Mouse (Mus musculus) hindbrain, embryonic 16.5 days (tissue): ENCODE measurements around the gene Socs1. TPM values are rescaled to one million over a fixed set of nuclear protein-coding genes. Genes with fewer than 3 reads are reported as not detected.
"Not testable (repeated sequence)": the region's sequence is repeated elsewhere in the genome, so short reads cannot be mapped to it uniquely, and the experiment has no call there.

ENCODE experiments used
- ATAC-seq: fragments of 200-750 bp; cut with Nextera tagmentation; 2 replicates; pipeline ENCODE4 v1.8.0; 2017; ENCODE audit warnings: moderate TSS enrichment, moderate library complexity
- H3K27ac ChIP-seq: fragments of 300-500 bp; sonication (generic); 2 replicates; pipeline ENCODE4 v1.5.1; 2014; ENCODE audit warnings: low read depth, mild to moderate bottlenecking, control low read depth, low read length, moderate library complexity
- H3K27me3 ChIP-seq: fragments of 300-500 bp; sonication (generic); replicated peaks from 2 replicates; pipeline ENCODE4 v1.6.1; 2014; ENCODE audit warnings: low read length; ENCODE audit not compliant: control insufficient read depth, insufficient read depth
- H3K36me3 ChIP-seq: fragments of 300-500 bp; sonication (generic); 2 replicates; pipeline ENCODE4 v1.6.1; 2014; ENCODE audit warnings: mild to moderate bottlenecking, low read length, moderate library complexity, mixed read lengths; ENCODE audit not compliant: control insufficient read depth, insufficient read depth
- H3K4me1 ChIP-seq: fragments of 300-500 bp; sonication (generic); 2 replicates; pipeline ENCODE4 v1.6.1; 2014; ENCODE audit warnings: low read depth, low read length; ENCODE audit not compliant: control insufficient read depth, insufficient read depth
- H3K4me2 ChIP-seq: fragments of 300-500 bp; sonication (generic); 2 replicates; pipeline ENCODE4 v1.6.1; 2014; ENCODE audit warnings: mild to moderate bottlenecking, low read length, control low read depth, moderate library complexity
- H3K4me3 ChIP-seq: fragments of 300-500 bp; sonication (generic); 2 replicates; pipeline ENCODE4 v1.5.1; 2014; ENCODE audit warnings: mild to moderate bottlenecking, low read length, control low read depth, moderate library complexity
- H3K9ac ChIP-seq: fragments of 300-500 bp; sonication (generic); 2 replicates; pipeline ENCODE4 v1.6.1; 2014; ENCODE audit warnings: low read depth, mild to moderate bottlenecking, control low read depth, low read length, moderate library complexity
- H3K9me3 ChIP-seq: fragments of 300-500 bp; sonication (generic); 2 replicates; pipeline ENCODE4 v1.6.1; 2014; ENCODE audit warnings: mild to moderate bottlenecking, low read length, moderate library complexity; ENCODE audit not compliant: control insufficient read depth
- WGBS: fragments of 180-500 bp; shearing (Covaris S2); extraction: QIAGEN DNeasy Blood & Tissue Kit; methylation state at CpG from one replicate; pipeline ENCODE4 v1.1.7; 2014; 5-methylcytosine and 5-hydroxymethylcytosine counted together
- polyA plus RNA-seq: library from polyadenylated mRNA; unstranded; fragments of >200 nt; fragmentation: Nextera tagmentation; extraction: Ambion mirVana; gene quantifications from 2 replicates; pipeline ENCODE4 v1.2.1, GENCODE M21; 2015

Gene Socs1
- polyA plus RNA-seq, 1 experiment from 2014 or later: 4.9 TPM

DNA sequence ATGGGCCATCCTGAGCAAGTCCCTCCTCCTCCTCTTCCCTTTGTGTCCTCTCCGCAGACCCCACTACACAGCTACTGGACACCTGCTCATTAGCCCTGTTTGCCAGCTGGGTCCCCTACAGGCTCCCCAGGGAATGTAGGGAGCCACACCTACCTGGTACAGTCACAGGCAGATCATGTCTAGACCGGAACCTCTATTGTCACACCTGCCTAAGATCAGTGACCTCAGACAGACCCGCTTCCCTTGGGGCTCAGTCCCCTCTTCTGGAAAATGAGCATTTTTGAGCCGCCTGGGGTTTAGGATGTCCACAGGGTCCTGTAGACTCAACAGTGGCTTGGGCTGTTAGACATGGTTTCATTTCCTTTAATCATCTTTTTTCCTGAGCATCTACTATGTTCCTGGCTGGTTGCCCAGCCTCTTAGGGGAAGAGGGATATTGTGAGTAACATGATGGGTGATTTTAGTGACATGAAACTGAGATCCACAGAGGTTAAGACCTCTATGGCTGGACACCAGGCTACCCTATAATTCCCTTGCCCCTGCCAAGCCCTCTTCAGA is 33.3 kb upstream of the Socs1 start:
- Histone ChIP-seq H3K9me3 (no peaks in the 10 kb centered on the region; the same call in 1 of the 2 replicates), H3K9ac (no peak overlapping the region), H3K27ac (no peak overlapping the region), H3K4me3 (no peak overlapping the region), H3K4me1 (no peaks in the 10 kb centered on the region), H3K27me3 (no peaks in the 10 kb centered on the region), H3K4me2 (no peak overlapping the region), H3K36me3 (no peaks in the 10 kb centered on the region)
- ATAC-seq: no peak
- 71% methylated on average over 4 of the region's 4 CpGs for WGBS

DNA sequence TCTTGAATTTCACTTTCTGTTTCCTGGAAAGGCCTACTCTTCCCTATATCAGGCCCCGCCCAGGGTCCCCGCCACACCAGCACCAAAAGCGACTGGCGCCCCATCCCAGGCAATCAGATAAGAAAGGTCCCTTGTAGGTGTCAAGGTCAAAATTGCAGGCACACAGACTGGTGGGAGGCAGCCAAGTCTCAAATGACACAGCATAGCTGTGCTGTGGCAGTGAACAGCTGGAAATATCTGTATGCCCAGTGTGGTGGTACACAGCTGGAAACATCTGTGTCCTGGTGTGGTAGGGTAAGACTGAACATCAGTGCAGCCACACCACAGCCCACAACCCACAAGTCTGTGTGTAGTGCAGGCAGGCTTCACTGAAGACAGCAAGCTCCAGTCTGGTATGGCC is 29.5 kb upstream of the Socs1 start:
- Histone ChIP-seq H3K4me1 (no peaks in the 10 kb centered on the region), H3K27ac (no peak overlapping the region), H3K36me3 (no peaks in the 10 kb centered on the region), H3K4me3 (no peak overlapping the region), H3K27me3 (no peaks in the 10 kb centered on the region), H3K9me3 (no peaks in the 10 kb centered on the region), H3K4me2 (no peak overlapping the region), H3K9ac (no peak overlapping the region)
- whole genome bisulfite sequencing: 88% methylated on average over 4 of the region's 4 CpGs
- ATAC-seq: no peak

DNA sequence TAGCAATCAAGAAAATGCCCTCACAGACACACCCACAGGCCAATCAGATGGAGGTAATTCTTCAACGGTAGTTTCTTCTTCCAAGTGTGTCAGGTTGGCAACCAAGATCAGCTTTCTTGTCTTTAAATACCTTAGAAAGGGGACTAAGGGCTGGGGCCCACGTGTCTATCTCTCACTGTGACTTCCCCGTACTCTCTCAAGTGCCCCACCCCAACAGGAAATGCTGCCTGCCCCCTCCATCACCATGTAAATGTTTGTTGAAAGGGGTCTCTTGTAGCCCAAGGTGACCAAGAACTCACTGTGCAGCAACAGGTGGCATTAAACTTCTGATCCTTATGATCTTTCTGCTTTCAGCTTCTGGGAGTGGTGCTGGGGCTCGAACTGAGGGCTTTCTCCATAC is 28.4 kb upstream of the Socs1 start:
- Histone ChIP-seq H3K4me2 (no peak overlapping the region), H3K36me3 (no peaks in the 10 kb centered on the region), H3K27me3 (no peaks in the 10 kb centered on the region), H3K9ac (no peak overlapping the region), H3K9me3 (no peaks in the 10 kb centered on the region), H3K27ac (no peak overlapping the region), H3K4me3 (no peak overlapping the region), H3K4me1 (no peaks in the 10 kb centered on the region)
- ATAC-seq: no peak
- 75% methylated on average over 4 of the region's 4 CpGs for WGBS

DNA sequence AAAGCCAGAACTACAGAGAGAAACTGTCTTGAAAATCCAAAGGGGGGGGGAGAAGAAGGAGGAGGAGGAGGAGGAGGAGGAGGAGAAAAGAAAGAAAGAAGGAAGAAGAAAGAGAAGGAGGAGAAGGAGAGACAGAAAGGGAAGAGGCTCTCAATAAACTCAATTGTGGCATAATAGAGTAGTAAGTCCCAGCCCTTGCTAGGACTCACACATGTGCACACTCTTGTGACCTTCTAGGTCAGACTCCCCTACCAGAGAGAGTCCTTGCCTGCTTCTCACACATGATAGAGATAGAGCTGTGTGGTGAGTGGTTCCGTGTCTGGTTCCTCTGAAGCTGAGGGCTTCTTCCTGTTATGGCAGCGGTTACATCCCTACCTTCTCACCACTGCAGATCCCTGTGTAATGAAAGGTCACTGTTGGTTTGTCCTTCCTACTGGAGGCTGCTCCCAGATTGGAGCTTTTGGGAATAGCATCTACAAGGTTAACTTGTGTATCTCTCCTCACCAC is 27.6 kb upstream of the Socs1 start, which contains the start of gene Gm11172:
Gene Gm11172, plus strand, starts transcription at position 51 of the 507 bp plus-strand sequence.
- no peak for ATAC-seq
- Histone ChIP-seq H3K27ac (no peak within 1 kb of the TSS), H3K27me3 (no peaks in the 10 kb centered on the region), H3K4me1 (no peaks in the 10 kb centered on the region), H3K36me3 (no peaks in the 10 kb centered on the region), H3K4me3 (no peak within 1 kb of the TSS), H3K9me3 (no peaks in the 10 kb centered on the region), H3K9ac (no peak within 1 kb of the TSS), H3K4me2 (no peak within 1 kb of the TSS)
- WGBS: 91% methylated on average over 2 of the region's 2 CpGs

DNA sequence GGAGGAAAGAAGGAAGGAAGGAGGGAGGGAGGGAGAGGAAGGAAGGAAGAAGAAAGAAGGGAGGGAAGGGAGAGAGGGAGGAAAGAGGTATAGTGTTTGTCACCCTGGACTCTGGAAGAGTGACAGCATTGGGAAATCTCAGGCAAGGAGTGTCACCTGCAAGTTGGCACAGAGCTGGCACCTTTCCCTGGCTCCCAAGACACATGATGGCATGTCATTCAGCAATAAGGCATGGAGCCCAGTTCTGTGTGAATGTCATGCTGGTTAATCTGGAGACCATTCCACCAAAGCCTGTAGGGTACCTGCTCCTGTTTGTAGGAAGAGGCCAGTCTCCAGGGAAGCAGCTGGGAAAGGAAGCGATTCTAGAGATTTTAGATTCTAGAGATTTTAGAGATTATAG is 25.0 kb upstream of the Socs1 start:
- ATAC-seq: no peak
- no peak overlapping the region for H3K9ac ChIP-seq
- no peak overlapping the region for H3K4me3 ChIP-seq
- H3K4me1 ChIP-seq: no peaks in the 10 kb centered on the region
- H3K9me3 ChIP-seq: no peaks in the 10 kb centered on the region
- H3K36me3 ChIP-seq: no peaks in the 10 kb centered on the region
- no peaks in the 10 kb centered on the region for H3K27me3 ChIP-seq
- 89% methylated on average over 1 of the region's 1 CpGs for WGBS
- H3K4me2 ChIP-seq: no peak overlapping the region
- no peak overlapping the region for H3K27ac ChIP-seq

DNA sequence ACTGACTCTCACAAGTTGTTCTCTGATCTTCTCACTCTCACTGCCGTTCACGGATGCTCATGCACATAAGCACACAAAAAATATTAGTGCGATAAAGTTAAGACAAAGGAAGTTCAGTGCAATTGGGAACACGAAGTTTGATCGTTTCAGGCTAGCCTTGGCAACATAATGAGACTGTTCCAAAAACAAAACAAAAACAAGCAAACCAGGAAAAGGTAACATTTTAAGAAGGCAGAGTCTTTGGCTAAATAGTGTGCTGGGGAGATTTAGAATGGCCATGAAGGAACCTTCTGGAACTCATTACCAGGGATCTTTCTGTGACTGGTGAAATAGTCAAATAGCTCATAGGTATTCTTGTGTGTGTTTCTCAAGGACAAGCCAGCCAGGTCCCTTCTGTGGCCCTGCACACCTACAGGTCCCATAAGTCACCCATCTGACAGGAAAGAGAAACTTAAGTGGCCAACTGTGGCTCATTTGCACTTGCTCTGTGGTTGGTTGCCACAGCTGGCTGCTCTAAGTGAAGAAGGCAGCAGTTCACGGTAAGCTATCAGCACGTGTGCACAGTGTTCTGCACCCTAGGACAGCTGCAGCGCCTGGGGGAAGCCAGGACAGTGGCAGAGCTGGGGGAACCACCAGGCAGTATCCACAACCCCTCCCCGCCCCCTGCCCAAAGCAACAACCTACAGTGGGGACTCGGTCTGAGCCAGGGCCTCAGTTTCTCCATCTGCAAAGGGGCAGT is 20.6 kb upstream of the Socs1 start, which contains the start of gene Prm1:
Gene Prm1, minus strand, starts transcription at position 51 of the 739 bp plus-strand sequence.
- H3K27ac ChIP-seq: no peak within 1 kb of the TSS
- H3K4me2 ChIP-seq: no peak within 1 kb of the TSS
- no peak for ATAC-seq
- H3K4me3 ChIP-seq: no peak within 1 kb of the TSS
- no peaks in the 10 kb centered on the region for H3K9me3 ChIP-seq
- no peak within 1 kb of the TSS for H3K9ac ChIP-seq
- no peaks in the 10 kb centered on the region for H3K27me3 ChIP-seq
- WGBS: 77% methylated on average over 10 of the region's 10 CpGs
- no peaks in the 10 kb centered on the region for H3K36me3 ChIP-seq
- H3K4me1 ChIP-seq: no peaks in the 10 kb centered on the region

DNA sequence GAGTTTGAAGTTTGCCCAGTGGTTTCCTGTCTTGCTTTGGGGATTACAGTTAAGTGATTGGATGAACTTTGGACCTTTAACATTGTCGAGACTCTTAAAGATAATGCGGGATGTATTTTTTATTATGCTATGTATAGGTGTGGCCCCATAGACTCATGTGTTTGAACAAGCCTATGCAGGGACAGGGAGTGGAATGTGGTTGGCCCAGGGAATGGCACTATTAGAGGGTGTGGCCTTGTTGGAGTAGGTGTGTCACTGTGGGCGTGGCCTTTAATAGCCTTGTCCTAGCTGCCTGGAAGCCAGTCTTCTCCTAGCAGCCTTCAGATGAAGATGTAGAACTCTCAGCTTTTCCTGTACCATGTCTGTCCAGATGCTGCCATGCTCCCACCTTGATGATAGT is 17.1 kb upstream of the Socs1 start:
- H3K9ac ChIP-seq, H3K4me1 ChIP-seq, ATAC-seq, H3K9me3 ChIP-seq, H3K4me2 ChIP-seq, H3K36me3 ChIP-seq, H3K4me3 ChIP-seq, H3K27me3 ChIP-seq, H3K27ac ChIP-seq: not testable (repeated sequence)
- WGBS: 89% methylated on average over 3 of the region's 3 CpGs

DNA sequence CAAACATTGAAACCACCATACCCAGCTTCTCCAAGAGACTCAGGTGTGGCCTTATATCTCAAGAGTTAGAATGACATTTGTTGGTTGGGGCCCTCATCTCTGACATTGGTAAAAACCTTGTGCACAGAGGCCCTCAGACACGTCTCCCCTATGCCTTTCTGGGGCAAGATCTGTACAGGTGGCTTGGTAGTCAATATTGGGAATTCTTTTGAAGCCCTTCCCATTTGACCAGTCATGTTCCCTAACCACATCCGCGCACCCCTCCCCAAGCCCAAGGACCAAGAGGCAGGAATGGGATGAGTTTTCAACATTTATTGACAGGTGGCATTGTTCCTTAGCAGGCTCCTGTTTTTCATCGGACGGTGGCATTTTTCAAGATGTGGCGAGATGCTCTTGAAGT is 10.7 kb upstream of the Socs1 start, which contains the start of gene Prm2:
Gene Prm2, minus strand, starts transcription at position 101 of the 400 bp plus-strand sequence.
- H3K4me2 ChIP-seq: no peak within 1 kb of the TSS
- 81% methylated on average over 6 of the region's 6 CpGs for WGBS
- H3K9me3 ChIP-seq: no peaks in the 10 kb centered on the region
- H3K4me1 ChIP-seq: no peaks in the 10 kb centered on the region
- no peaks in the 10 kb centered on the region for H3K27me3 ChIP-seq
- H3K4me3 ChIP-seq: no peak within 1 kb of the TSS
- no peak within 1 kb of the TSS for H3K9ac ChIP-seq
- ATAC-seq: no peak
- no peak within 1 kb of the TSS for H3K27ac ChIP-seq
- H3K36me3 ChIP-seq: no peaks in the 10 kb centered on the region

DNA sequence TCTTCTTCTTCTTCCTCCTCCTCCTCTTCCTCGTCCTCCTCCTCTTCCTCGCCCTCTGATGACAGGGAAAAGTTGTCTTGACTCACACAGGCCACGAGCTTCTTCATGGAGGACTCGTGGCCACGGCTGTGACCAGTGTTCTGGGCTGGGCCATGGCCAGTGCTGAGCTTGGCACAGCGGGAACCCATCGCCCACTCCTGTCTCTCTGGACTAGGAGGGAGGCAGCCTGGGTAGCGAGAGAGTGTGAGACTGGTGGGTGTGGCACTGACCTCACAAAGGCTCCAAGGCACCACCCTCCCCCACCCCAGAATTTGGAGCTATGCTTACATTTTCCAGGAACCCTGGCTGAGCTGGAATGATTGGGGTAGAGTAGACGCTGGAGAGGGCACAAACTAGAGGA is 5.4 kb upstream of the Socs1 start, which contains the start of gene Prm3:
Gene Prm3, minus strand, starts transcription at position 213 of the 400 bp plus-strand sequence.
- no peak for ATAC-seq

More for the DNA sequence above, 5.4 kb upstream of the Socs1 start, which contains the start of gene Prm3:
- H3K9me3 ChIP-seq: no peaks in the 10 kb centered on the region
- H3K4me3 ChIP-seq: no peak within 1 kb of the TSS
- H3K36me3 ChIP-seq: no peaks in the 10 kb centered on the region
- H3K4me2 ChIP-seq: no peak within 1 kb of the TSS
- peaks cover 4% of the 10 kb centered on the region for H3K4me1 ChIP-seq
- no peak within 1 kb of the TSS for H3K27ac ChIP-seq
- WGBS: 84% methylated on average over 9 of the region's 9 CpGs
- no peak within 1 kb of the TSS for H3K9ac ChIP-seq
- H3K27me3 ChIP-seq: no peaks in the 10 kb centered on the region
